Mouse (Mus musculus) erythroblast, embryonic 14.5 days (primary cell): ENCODE results near the gene Derl2. TPM values are rescaled to one million over a fixed set of nuclear protein-coding genes. Genes with fewer than 3 reads are reported as not detected.

Experiments used
- H3K27me3 ChIP-seq: 2 replicates; pipeline ENCODE4 v1.6.1; 2012; ENCODE audit warnings: inconsistent platforms; ENCODE audit not compliant: control insufficient read depth
- H3K36me3 ChIP-seq: 2 replicates; pipeline ENCODE4 v1.6.1; 2012; ENCODE audit warnings: mild to moderate bottlenecking, inconsistent platforms; ENCODE audit not compliant: control insufficient read depth
- H3K4me1 ChIP-seq: 2 replicates; pipeline ENCODE4 v1.6.1; 2012; ENCODE audit warnings: inconsistent platforms; ENCODE audit not compliant: control insufficient read depth
- H3K4me3 ChIP-seq: replicated peaks from 2 replicates; pipeline ENCODE3; 2012; ENCODE audit warnings: moderate library complexity, mild to moderate bottlenecking, inconsistent platforms
- H3K9me3 ChIP-seq: 2 replicates; pipeline ENCODE4 v1.6.1; 2012; ENCODE audit warnings: low read length, inconsistent platforms, mixed read lengths; ENCODE audit not compliant: control insufficient read depth
- GATA1 ChIP-seq: IDR thresholded peaks from 2 replicates; pipeline ENCODE4 v1.6.1; 2012; ENCODE audit warnings: low read length, inconsistent platforms, mixed read lengths
- TAL1 ChIP-seq: IDR thresholded peaks from 3 replicates; pipeline ENCODE4 v1.6.1; 2012; ENCODE audit warnings: low read length, inconsistent platforms, mixed read lengths
- polyA plus RNA-seq: library from polyadenylated mRNA; stranded (reverse); fragments of >175 nt; gene quantifications from 2 replicates; pipeline ENCODE4 v1.2.3, GENCODE M21; 2012

Derl2 gene
- polyA plus RNA-seq, 1 experiment: 3.1 TPM

- H3K4me3 ChIP-seq: no peak overlapping the region
- peaks cover 42% of the 10 kb centered on the region for H3K36me3 ChIP-seq
- H3K27me3 ChIP-seq: no peaks in the 10 kb centered on the region
- H3K4me1 ChIP-seq: peaks cover 29% of the 10 kb centered on the region
- TF ChIP-seq GATA1 (no peak), TAL1 (no peak)
- no peaks in the 10 kb centered on the region for H3K9me3 ChIP-seq
These were observed 18.5 kb downstream of the Derl2 start for GRCm38 (mm10) chr11:71001167-71001566.

- TF ChIP-seq GATA1 (no peak), TAL1 (no peak)
- Histone ChIP-seq H3K4me1 (peaks cover 42% of the 10 kb centered on the region), H3K4me3 (peak within 1 kb of the TSS; percentile 91), H3K36me3 (peaks cover 68% of the 10 kb centered on the region), H3K27me3 (no peaks in the 10 kb centered on the region), H3K9me3 (no peaks in the 10 kb centered on the region)
These were observed 36.9 kb downstream of the Derl2 start, which contains the start of gene C1qbp for GRCm38 (mm10) chr11:70982557-70983228. Gene C1qbp (minus strand): TSS chr11:70983026.

- no peak for TF ChIP-seq GATA1
- TF ChIP-seq TAL1: no peak
- Histone ChIP-seq H3K36me3 (peaks cover 68% of the 10 kb centered on the region), H3K9me3 (no peaks in the 10 kb centered on the region), H3K27me3 (no peaks in the 10 kb centered on the region), H3K4me1 (peaks cover 41% of the 10 kb centered on the region), H3K4me3 (peak overlapping the region; percentile 91)
These were observed 37.6 kb downstream of the Derl2 start for GRCm38 (mm10) chr11:70982030-70982429.

GRCm38 (mm10) chr11:70980751-70981510, 38.7 kb downstream of the Derl2 start:
- Histone ChIP-seq H3K4me3 (peak overlapping the region; percentile 91), H3K36me3 (peaks cover 68% of the 10 kb centered on the region), H3K4me1 (peaks cover 45% of the 10 kb centered on the region), H3K9me3 (no peaks in the 10 kb centered on the region), H3K27me3 (no peaks in the 10 kb centered on the region)
- TF ChIP-seq GATA1 (no peak), TAL1 (no peak)

- no peak overlapping the region for H3K4me3 ChIP-seq
- H3K4me1 ChIP-seq: peaks cover 50% of the 10 kb centered on the region
- no peak for TF ChIP-seq TAL1
- no peak for TF ChIP-seq GATA1
- no peaks in the 10 kb centered on the region for H3K9me3 ChIP-seq
- no peaks in the 10 kb centered on the region for H3K27me3 ChIP-seq
- peaks cover 68% of the 10 kb centered on the region for H3K36me3 ChIP-seq
These were observed 39.4 kb downstream of the Derl2 start for GRCm38 (mm10) chr11:70980232-70980631.

- no peaks in the 10 kb centered on the region for H3K27me3 ChIP-seq
- H3K4me3 ChIP-seq: no peak overlapping the region
- no peak for TF ChIP-seq GATA1
- TF ChIP-seq TAL1: no peak
- H3K9me3 ChIP-seq: no peaks in the 10 kb centered on the region
- H3K36me3 ChIP-seq: peaks cover 91% of the 10 kb centered on the region
- H3K4me1 ChIP-seq: peaks cover 67% of the 10 kb centered on the region
These were observed 42.3 kb downstream of the Derl2 start for GRCm38 (mm10) chr11:70977293-70977692.

GRCm38 (mm10) chr11:70975193-70975592, 44.4 kb downstream of the Derl2 start:
- no peak overlapping the region for H3K4me3 ChIP-seq
- peaks cover 65% of the 10 kb centered on the region for H3K4me1 ChIP-seq
- no peaks in the 10 kb centered on the region for H3K9me3 ChIP-seq
- peaks cover 89% of the 10 kb centered on the region for H3K36me3 ChIP-seq
- no peaks in the 10 kb centered on the region for H3K27me3 ChIP-seq
- TF ChIP-seq GATA1: no peak
- TF ChIP-seq TAL1: no peak

- peaks cover 62% of the 10 kb centered on the region for H3K4me1 ChIP-seq
- TF ChIP-seq TAL1 (no peak), GATA1 (no peak)
These were observed 45.7 kb downstream of the Derl2 start for GRCm38 (mm10) chr11:70973947-70974346.

GRCm38 (mm10) chr11:70972586-70972985, 47.1 kb downstream of the Derl2 start:
- peak overlapping the region; percentile 83 for H3K4me3 ChIP-seq
- H3K27me3 ChIP-seq: no peaks in the 10 kb centered on the region
- peaks cover 70% of the 10 kb centered on the region for H3K4me1 ChIP-seq
- no peaks in the 10 kb centered on the region for H3K9me3 ChIP-seq
- no peak for TF ChIP-seq GATA1
- TF ChIP-seq TAL1: no peak
- H3K36me3 ChIP-seq: peaks cover 69% of the 10 kb centered on the region

More at GRCm38 (mm10) chr11:70973947-70974346, 45.7 kb downstream of the Derl2 start:
- H3K9me3 ChIP-seq: no peaks in the 10 kb centered on the region
- H3K36me3 ChIP-seq: peaks cover 76% of the 10 kb centered on the region
- H3K27me3 ChIP-seq: no peaks in the 10 kb centered on the region
- H3K4me3 ChIP-seq: no peak overlapping the region
